Mouse (Mus musculus) heart, postnatal 36 days (tissue): Measurements from ENCODE around the gene Surf2. TPM values are rescaled to one million over a fixed set of nuclear protein-coding genes. Genes with fewer than 3 reads are reported as not detected.
"Not testable (repeated sequence)": the region's sequence is repeated elsewhere in the genome, so short reads cannot be mapped to it uniquely, and the experiment has no call there.

Source experiments
- DNase-seq, 2 experiments: peaks; one replicate each; pipeline ENCODE4 v3.0.0; 2021 to 2022
- intact Hi-C: fragments of 180-260 bp; cut with DNase I; formaldehyde crosslinking; loops from one replicate; pipeline ENCODE4 v1.15.1; 2025
- total RNA-seq, 2 experiments: library from RNA; stranded (reverse); gene quantifications; 2 replicates each; pipeline ENCODE4 v1.2.3; 2021

Gene Surf2
- 10 to 100 TPM; 15.6 to 16.2 TPM for total RNA-seq

- DNase-seq, result peak; percentile 77 to 83
- intact Hi-C loops, result loop anchor here (2.0 to 10.0 kb wide), 2 partner anchors 17 to 1669 kb away; partner anchors contain the start of genes Gtf3c5 and Surf4
These were observed at the start of gene Surf2, which contains the start of gene Surf1 for GRCm38 (mm10) chr2:26915927-26916728. Gene Surf2, plus strand, starts transcription at chr2:26916367. Gene Surf1, minus strand, starts transcription at chr2:26916530.

DNA sequence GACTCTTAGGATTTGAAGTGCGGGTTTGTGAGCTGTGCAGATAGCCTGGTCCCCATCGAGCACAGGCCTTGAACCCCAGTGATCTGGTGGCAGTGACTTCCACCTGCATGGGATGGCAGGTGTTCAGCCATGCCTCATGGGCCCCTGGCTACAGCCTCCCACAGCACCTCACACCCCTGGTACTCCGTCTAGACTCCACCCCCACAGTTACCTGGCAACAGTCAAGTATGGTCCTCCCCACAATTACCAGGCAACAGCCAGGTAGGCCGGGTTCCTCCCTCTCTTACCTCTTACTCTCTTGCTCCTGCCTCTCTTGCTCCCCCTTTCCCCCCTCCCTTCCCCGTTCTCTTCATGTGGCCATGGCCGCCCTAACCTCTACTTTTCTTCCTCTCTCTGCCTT lies 45.5 kb upstream of the Surf2 start:
- intact Hi-C loops, result no loop called here
- no peak for DNase-seq

DNA sequence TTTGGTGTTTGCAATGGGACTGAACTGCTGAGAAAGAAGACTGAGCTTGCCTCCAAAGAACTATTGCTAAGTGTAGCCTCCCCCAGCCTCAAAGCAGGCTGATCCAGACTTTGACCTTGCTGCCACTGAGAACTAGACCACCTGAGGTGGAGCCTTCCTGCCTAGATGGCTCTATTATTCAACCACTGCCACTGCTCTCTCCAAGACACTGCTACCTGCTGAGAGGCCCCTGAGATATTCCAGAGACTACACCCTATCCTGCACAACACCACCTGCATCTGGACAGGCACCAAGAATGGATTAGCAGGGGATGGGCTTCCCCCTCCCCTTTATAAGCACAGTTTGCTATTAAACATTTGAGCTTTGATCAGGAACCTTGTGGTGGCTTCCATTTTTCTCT lies 37.6 kb upstream of the Surf2 start:
- intact Hi-C loops, result no loop called here
- no peak for DNase-seq

DNA sequence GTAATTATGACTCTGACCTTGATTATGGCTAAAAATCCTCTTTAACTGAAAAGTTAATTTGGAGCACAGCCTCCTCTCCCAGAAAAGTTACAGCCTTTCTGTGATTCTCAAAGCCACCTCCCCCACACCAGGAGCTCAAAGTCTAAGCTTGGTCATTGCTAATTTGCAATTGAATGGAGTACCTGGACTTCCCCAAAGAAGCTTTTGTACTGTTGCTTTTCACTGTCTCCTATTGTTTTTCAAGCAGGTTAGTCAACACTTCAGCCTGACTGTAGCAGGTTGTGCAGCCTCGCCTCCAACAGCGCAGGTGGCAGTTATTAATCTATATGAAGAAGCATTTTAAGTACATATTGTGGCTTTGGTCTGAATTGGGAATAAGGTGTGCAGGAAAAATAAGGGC lies 30.6 kb upstream of the Surf2 start:
- DNase-seq, intact Hi-C loops: not testable (repeated sequence)

GRCm38 (mm10) chr2:26886170-26886569 lies 30.0 kb upstream of the Surf2 start:
- intact Hi-C loops, DNase-seq: not testable (repeated sequence)

GRCm38 (mm10) chr2:26895898-26896297 lies 20.3 kb upstream of the Surf2 start:
- intact Hi-C loops, result no loop called here
- no peak for DNase-seq

GRCm38 (mm10) chr2:26900731-26901130 lies 15.4 kb upstream of the Surf2 start:
- DNase-seq, result no peak
- intact Hi-C loops, result loop anchor here (5.0 to 10.0 kb wide), 3 partner anchors 258 to 1398 kb away; partner anchors contain the start of genes Brd3os, C8g and Fbxw5

DNA sequence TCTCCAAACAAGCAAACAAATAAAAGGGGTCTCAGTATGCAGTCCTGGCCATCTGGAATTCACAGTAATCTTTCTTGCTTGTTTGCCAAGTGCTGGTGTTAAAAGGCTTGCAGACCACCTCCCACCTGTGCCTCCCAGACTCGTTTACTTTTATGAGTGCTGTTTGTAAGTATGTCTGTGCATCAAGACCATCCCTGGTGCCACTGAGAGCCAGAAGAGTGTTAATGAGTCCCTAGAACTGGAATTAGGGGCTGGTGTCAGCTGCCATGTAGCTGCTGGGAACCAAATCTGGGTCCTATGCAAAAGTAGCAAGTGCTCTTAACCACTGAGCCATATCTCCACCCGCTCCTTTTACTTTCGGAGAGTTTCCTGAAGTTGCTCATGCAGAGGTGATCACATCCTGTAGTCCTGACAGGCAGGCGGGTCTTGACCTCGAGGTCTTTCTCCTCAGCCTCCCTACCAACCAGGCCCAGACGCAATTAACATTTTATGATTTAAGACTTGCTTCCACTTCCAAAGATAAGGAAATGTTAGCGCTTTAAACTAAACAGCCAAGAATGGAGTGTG lies 14.2 kb upstream of the Surf2 start:
- no peak for DNase-seq
- intact Hi-C loops, result loop anchor here (2.0 to 10.0 kb wide), 4 partner anchors 63 to 1400 kb away; partner anchors contain the start of genes Brd3os, C8g, Fbxw5 and Rexo4

- peak; percentile 91 to 92 for DNase-seq
- intact Hi-C loops, result loop anchor here (2.0 to 10.0 kb wide), 4 partner anchors 62 to 1400 kb away; partner anchors contain the start of genes Brd3os, C8g, Fbxw5 and Rexo4
These were observed 13.5 kb upstream of the Surf2 start, which contains the start of gene Surf6 for GRCm38 (mm10) chr2:26902467-26903220. Gene Surf6, minus strand, starts transcription at chr2:26902879.

DNA sequence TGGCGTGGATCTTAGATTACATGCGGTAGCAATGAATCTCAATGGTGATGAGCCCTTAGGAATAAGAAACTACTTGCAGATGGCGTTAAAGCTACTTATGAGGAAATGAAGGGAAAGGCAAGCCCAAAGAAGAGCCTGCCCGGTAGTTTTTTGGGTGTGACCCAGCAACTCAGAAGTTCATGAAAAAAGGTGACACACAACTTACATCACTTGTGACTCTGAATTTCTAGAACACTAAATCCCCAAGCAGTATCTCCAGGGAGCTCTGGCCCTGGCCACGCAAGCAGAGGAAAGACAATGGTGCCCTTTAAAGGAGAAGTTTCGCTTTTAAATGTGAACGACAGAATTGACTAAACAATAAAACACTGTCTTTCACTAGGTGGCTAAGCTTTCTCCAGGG lies 12.9 kb upstream of the Surf2 start:
- DNase-seq, result no peak

DNA sequence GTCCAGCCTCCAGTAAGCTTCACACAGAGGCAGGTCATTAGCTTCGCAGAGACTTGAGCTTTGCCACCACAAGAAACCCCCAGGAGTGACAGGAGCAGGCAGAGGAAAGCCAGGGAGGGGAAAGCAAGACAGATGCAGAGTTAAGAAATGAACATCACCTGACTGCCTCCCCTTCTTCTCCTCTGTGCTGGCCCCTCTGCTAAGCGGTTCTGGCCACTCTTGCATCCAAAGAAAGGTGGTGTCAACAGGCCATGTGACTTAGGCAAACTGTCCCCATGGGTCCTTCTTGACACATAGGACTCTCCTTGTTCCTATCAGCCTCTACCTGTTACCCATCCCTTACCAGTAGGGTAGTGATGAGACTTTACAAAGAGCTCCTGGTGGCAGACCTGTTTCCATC lies 10.2 kb upstream of the Surf2 start:
- intact Hi-C loops, result loop anchor here (10.0 kb wide), 1 partner anchor 539 kb away; the partner anchor contains the start of gene Brd3os
- DNase-seq, result no peak

More for the DNA sequence above, 12.9 kb upstream of the Surf2 start:
- intact Hi-C loops, result loop anchor here (2.0 to 10.0 kb wide), 4 partner anchors 61 to 1401 kb away; partner anchors contain the start of genes Brd3os, C8g, Fbxw5 and Rexo4

DNA sequence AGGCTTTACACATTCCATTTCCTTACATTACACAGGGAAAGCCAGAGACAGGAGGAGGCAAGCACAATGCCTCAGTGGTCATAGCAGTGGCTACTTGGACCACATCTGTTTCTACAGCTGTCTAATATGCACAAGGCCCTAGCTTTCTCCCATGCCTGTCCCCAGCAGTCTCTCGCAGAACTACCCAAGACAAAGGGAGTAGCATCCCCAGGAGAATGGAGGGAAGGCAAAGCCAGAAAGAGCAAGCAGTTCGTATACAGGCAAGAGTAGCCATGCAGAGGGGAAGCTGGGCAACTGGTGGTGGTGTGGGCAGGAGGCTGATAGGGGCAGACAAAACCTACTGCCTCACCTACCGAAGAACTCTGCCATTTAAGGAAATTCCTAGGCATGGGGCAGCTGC lies 9.7 kb upstream of the Surf2 start:
- intact Hi-C loops, result loop anchor here (10.0 kb wide), 1 partner anchor 538 kb away; the partner anchor contains the start of gene Brd3os
- DNase-seq, result no peak

DNA sequence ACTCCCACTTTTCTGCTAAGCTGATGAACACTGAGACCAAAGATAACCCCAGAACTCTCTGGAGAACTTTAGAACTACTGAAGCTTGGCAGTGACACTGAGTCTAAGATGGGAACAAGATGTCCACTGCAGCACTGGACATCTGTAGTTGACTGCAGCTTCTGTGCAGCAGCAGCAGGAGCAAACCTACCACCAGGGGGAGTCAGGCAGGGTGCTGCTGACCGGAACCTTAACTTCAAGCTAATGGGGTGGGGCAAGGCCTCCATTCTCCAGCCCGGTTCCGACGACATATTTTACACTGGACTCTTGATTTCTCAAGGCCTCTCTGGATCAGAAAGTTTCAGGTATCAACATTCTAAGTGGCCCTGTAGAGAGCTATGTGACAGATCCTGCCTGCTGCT lies 9.1 kb upstream of the Surf2 start:
- intact Hi-C loops, result loop anchor here (10.0 kb wide), 1 partner anchor 538 kb away; the partner anchor contains the start of gene Brd3os
- DNase-seq, result no peak

DNA sequence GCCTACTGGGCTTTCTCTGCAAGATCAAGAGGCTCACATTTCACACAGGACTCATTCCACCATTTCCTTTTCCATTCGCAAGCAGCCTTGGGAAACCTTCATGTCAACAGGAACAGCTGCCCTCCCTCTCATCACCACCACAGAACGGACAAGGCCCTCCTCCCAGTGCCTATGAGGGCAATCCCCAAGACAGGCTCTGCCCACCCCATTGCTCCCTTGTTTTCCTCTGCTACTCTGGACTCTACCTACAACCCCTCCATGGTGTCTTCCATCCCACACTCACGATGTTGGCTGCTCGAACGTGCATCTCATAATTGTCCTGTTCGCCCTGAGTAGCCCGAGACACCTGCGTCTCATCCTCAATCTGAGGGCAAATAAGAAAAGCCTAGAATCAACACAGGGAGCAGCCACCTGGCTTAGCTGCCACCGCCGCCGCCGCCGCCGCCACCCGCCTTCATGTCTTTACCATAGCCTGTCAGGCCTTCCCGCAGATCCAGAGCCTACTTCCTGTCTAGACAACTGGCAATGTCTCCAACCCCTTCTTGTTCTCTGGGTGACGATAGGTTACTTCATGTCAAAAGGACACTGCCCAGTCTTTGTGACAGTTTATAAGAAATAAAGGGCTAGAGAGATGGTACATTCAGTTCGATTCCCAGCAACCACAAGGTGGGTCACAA lies 7.3 kb upstream of the Surf2 start:
- no peak for DNase-seq
- intact Hi-C loops, result loop anchor here (10.0 kb wide), 1 partner anchor 536 kb away; the partner anchor contains the start of gene Brd3os

DNA sequence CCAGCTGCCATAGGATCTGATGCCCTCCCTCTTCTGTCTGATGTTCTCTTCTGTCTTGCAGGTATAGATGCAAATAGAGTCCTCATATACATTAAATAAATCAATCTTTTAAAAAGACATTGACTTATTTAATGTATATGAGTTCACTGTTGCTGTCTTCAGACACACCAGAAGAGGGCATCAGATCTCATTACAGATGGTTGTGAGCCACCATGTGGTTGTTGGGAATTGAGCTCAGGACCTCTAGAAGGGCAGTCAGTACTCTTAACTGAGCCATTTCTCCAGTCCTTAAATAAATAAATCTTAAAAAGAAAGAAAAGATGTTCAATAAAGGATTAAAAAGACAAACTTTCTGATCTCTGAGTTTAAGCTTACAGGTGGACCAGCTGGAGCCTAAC lies 6.8 kb upstream of the Surf2 start:
- intact Hi-C loops, result loop anchor here (10.0 kb wide), 1 partner anchor 535 kb away; the partner anchor contains the start of gene Brd3os
- no peak for DNase-seq

GRCm38 (mm10) chr2:26910124-26910993 lies 5.8 kb upstream of the Surf2 start, which contains the start of the genes Med22 and Rpl7a:
Gene Med22, minus strand, starts transcription at chr2:26910677.
Gene Rpl7a, plus strand, starts transcription at chr2:26910764.
- DNase-seq, result peak; percentile 100
- intact Hi-C loops, result loop anchor here (10.0 kb wide), 1 partner anchor 1674 kb away; the partner anchor contains the start of gene Gtf3c5

DNA sequence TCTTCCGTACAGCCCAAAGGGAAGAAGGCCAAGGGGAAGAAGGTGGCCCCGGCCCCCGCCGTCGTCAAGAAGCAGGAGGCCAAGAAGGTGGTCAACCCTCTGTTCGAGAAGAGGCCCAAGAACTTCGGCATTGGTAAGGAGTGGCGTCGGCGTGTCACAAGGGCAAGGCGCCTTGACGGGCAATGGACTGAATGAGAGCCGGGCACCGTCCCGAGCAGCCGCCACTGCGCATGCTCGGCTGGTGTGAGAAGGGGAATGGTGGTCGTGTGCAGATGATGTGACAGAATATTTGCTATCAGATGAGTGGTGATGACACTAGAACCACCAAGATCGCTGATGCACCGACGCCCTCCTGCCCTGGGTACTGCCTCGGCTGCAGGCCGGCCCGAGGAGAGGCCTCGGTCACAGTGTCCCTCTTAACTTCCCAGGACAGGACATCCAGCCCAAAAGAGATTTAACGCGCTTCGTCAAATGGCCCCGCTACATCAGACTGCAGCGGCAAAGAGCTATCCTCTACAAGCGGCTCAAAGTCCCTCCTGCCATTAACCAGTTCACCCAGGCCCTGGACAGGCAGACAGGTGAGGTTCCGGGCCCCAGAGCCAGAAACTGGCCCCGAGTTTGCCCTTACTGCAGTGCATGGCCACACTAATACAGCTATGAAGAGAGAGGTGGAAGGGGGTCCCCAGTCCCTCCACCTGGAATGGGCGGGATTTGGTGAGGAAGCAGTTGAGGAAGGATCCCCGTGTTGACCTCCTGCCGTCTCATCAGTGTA lies 5.0 kb upstream of the Surf2 start:
- intact Hi-C loops, result loop anchor here (10.0 kb wide), 1 partner anchor 1674 kb away; the partner anchor contains the start of gene Gtf3c5
- no peak for DNase-seq
